Mouse (Mus musculus) C2C12 (cell line): ENCODE results near the gene Carmil3. TPM values are rescaled to one million over a fixed set of nuclear protein-coding genes. Genes with fewer than 3 reads are reported as not detected.

Experiments used
- H3K27me3 ChIP-seq: one replicate; pipeline ENCODE4 v1.6.1; 2011; ENCODE audit not compliant: control insufficient read depth, insufficient read depth, insufficient read length
- H3K36me3 ChIP-seq: one replicate; pipeline ENCODE4 v1.6.1; 2011; ENCODE audit not compliant: control insufficient read depth, insufficient read depth
- H3K4me3 ChIP-seq: one replicate; pipeline ENCODE4 v1.5.1; 2011; ENCODE audit warnings: mild to moderate bottlenecking, control low read depth; ENCODE audit not compliant: poor library complexity, insufficient read depth, severe bottlenecking
- H3K79me2 ChIP-seq: one replicate; pipeline ENCODE4 v1.6.1; 2011; ENCODE audit not compliant: control insufficient read depth, insufficient read depth
- H3K79me3 ChIP-seq: one replicate; pipeline ENCODE4 v1.6.1; 2011; ENCODE audit warnings: low read depth, control low read depth
- H3ac ChIP-seq: one replicate; pipeline ENCODE3; 2011; ENCODE audit warnings: low read depth; ENCODE audit not compliant: control insufficient read depth, insufficient read length
- CEBPB ChIP-seq: IDR thresholded peaks from one replicate; pipeline ENCODE4 v1.6.1; 2011; ENCODE audit warnings: low read depth, mild to moderate bottlenecking, control low read depth, moderate library complexity
- CTCF ChIP-seq: IDR thresholded peaks from one replicate; pipeline ENCODE4 v1.5.1; 2011; ENCODE audit not compliant: control insufficient read depth, insufficient read depth, insufficient read length
- FOSL1 ChIP-seq: IDR thresholded peaks from one replicate; pipeline ENCODE4 v1.8.0; 2011; ENCODE audit warnings: mild to moderate bottlenecking, low read length; ENCODE audit not compliant: poor library complexity, insufficient read depth, severe bottlenecking
- MAX ChIP-seq: IDR thresholded peaks from one replicate; pipeline ENCODE4 v1.6.1; 2011; ENCODE audit warnings: mild to moderate bottlenecking, control low read depth
- MYOD1 ChIP-seq: IDR thresholded peaks from one replicate; pipeline ENCODE4 v1.6.1; 2011; ENCODE audit warnings: low read depth; ENCODE audit not compliant: control insufficient read depth, insufficient read length
- MYOG ChIP-seq: IDR thresholded peaks from one replicate; pipeline ENCODE4 v1.6.1; 2011; ENCODE audit not compliant: control insufficient read depth, insufficient read length; ENCODE audit errors: extremely low read depth
- USF1 ChIP-seq: IDR thresholded peaks from one replicate; pipeline ENCODE4 v1.6.1; 2011; ENCODE audit warnings: low read depth, mild to moderate bottlenecking, control low read depth, moderate library complexity
- polyA plus RNA-seq: library from polyadenylated mRNA; unstranded; fragments of >200 nt; fragmentation: generic; extraction: Trizol; gene quantifications from one replicate; pipeline ENCODE4 v1.2.1, GENCODE M21; 2012; ENCODE audit warnings: missing spikeins

Gene Carmil3
- polyA plus RNA-seq, 1 experiment, result 0.23 TPM

GRCm38 (mm10) chr14:55511037-55511436, 20.6 kb downstream of the Carmil3 start:
- H3K79me2 ChIP-seq, result no peaks in the 10 kb centered on the region
- H3K79me3 ChIP-seq, result no peaks in the 10 kb centered on the region
- no peak overlapping the region for H3K4me3 ChIP-seq
- peaks cover 98% of the 10 kb centered on the region for H3K27me3 ChIP-seq
- H3ac ChIP-seq, result no peak overlapping the region
- TF ChIP-seq USF1 (no peak), CEBPB (no peak), MYOD1 (no peak), FOSL1 (no peak), MYOG (no peak), CTCF (no peak), MAX (no peak)
- H3K36me3 ChIP-seq, result no peaks in the 10 kb centered on the region

- Histone ChIP-seq H3K79me3 (no peaks in the 10 kb centered on the region), H3ac (no peak overlapping the region), H3K36me3 (no peaks in the 10 kb centered on the region), H3K79me2 (no peaks in the 10 kb centered on the region), H3K4me3 (no peak overlapping the region), H3K27me3 (peaks cover 98% of the 10 kb centered on the region)
- TF ChIP-seq CTCF, result no peak
- no peak for TF ChIP-seq FOSL1
- TF ChIP-seq USF1, result no peak
- no peak for TF ChIP-seq MYOG
- no peak for TF ChIP-seq MAX
- no peak for TF ChIP-seq MYOD1
- no peak for TF ChIP-seq CEBPB
Observed at GRCm38 (mm10) chr14:55513927-55514326, 23.5 kb downstream of the Carmil3 start.

GRCm38 (mm10) chr14:55515846-55516245, 25.4 kb downstream of the Carmil3 start:
- Histone ChIP-seq H3K36me3 (no peaks in the 10 kb centered on the region), H3K27me3 (peaks cover 97% of the 10 kb centered on the region), H3K79me2 (no peaks in the 10 kb centered on the region), H3ac (no peak overlapping the region), H3K4me3 (no peak overlapping the region), H3K79me3 (no peaks in the 10 kb centered on the region)
- TF ChIP-seq CTCF, result no peak
- TF ChIP-seq FOSL1, result no peak
- no peak for TF ChIP-seq CEBPB
- TF ChIP-seq USF1, result no peak
- TF ChIP-seq MYOD1, result no peak

GRCm38 (mm10) chr14:55518897-55519296, 28.4 kb downstream of the Carmil3 start:
- no peaks in the 10 kb centered on the region for H3K79me3 ChIP-seq
- no peak overlapping the region for H3ac ChIP-seq

GRCm38 (mm10) chr14:55519604-55520003, 29.2 kb downstream of the Carmil3 start:
- no peak for TF ChIP-seq FOSL1
- no peak for TF ChIP-seq MYOG
- no peak for TF ChIP-seq MAX
- TF ChIP-seq USF1, result no peak
- TF ChIP-seq MYOD1, result no peak
- TF ChIP-seq CTCF, result no peak
- TF ChIP-seq CEBPB, result no peak
- Histone ChIP-seq H3ac (no peak overlapping the region), H3K36me3 (no peaks in the 10 kb centered on the region), H3K4me3 (no peak overlapping the region), H3K79me3 (no peaks in the 10 kb centered on the region), H3K27me3 (peaks cover 85% of the 10 kb centered on the region), H3K79me2 (no peaks in the 10 kb centered on the region)

More at GRCm38 (mm10) chr14:55518897-55519296, 28.4 kb downstream of the Carmil3 start:
- H3K36me3 ChIP-seq, result no peaks in the 10 kb centered on the region
- H3K4me3 ChIP-seq, result no peak overlapping the region
- H3K27me3 ChIP-seq, result peaks cover 92% of the 10 kb centered on the region
- H3K79me2 ChIP-seq, result no peaks in the 10 kb centered on the region
- TF ChIP-seq CEBPB, result no peak
- TF ChIP-seq USF1, result no peak
- TF ChIP-seq CTCF, result no peak
- TF ChIP-seq FOSL1, result no peak
- no peak for TF ChIP-seq MYOG
- TF ChIP-seq MAX, result no peak
- no peak for TF ChIP-seq MYOD1

- H3K79me2 ChIP-seq, result no peaks in the 10 kb centered on the region
- TF ChIP-seq FOSL1, result no peak
- no peak for TF ChIP-seq CTCF
- TF ChIP-seq MAX, result no peak
- TF ChIP-seq MYOG, result no peak
- TF ChIP-seq MYOD1, result no peak
- no peak for TF ChIP-seq USF1
- no peak for TF ChIP-seq CEBPB
- no peak overlapping the region for H3ac ChIP-seq
- no peak overlapping the region for H3K4me3 ChIP-seq
- no peaks in the 10 kb centered on the region for H3K36me3 ChIP-seq
- peaks cover 76% of the 10 kb centered on the region for H3K27me3 ChIP-seq
- no peaks in the 10 kb centered on the region for H3K79me3 ChIP-seq
Observed at GRCm38 (mm10) chr14:55520451-55521361, 30.3 kb downstream of the Carmil3 start.
